Comparison of ENCODE assay signal across 5 mouse cellular contexts in genomic region chr1:49572101-49572500, GRCm38 (mm10).
DNase-seq lines count a peak whose midpoint lies in the region; TF ChIP-seq lines count a peak whose summit lies in the region.
"Not testable (repeated sequence)": the region's sequence is repeated elsewhere in the genome, so short reads cannot be mapped to it uniquely, and the experiment has no call there.

No protein-coding gene starts in this region.

- TF ChIP-seq CTCF in liver, adult 2 months (IDR thresholded peaks at IDR 0.05; ENCODE audit: low read depth, low read length): not testable (repeated sequence)

- not testable (repeated sequence) for H3K4me3 ChIP-seq in liver, adult 2 months (ENCODE audit: insufficient read depth, low read depth, low read length)

- H3K27ac ChIP-seq in liver, adult 2 months (replicated peaks; ENCODE audit: insufficient read depth, low read depth, low read length): not testable (repeated sequence)

- not testable (repeated sequence) for H3K27me3 ChIP-seq in liver, adult 2 months (ENCODE audit: control insufficient read depth, insufficient read depth, low read length)

- H3K79me2 ChIP-seq in liver, adult 2 months (ENCODE audit: control insufficient read depth, insufficient read depth, low read length): not testable (repeated sequence)

- peak; percentile 9 for DNase-seq in Muller cell, postnatal 12 days (ENCODE audit: inconsistent ontology term)
- DNase-seq in brain, adult 2 months (ENCODE audit: low read depth, low spot score): peak; percentile 4
- peak; percentile 25 for DNase-seq in cerebellum, adult 9-10 months
- DNase-seq in cerebellum, adult 9-11 months: peak; percentile 6
- DNase-seq in liver, adult 2 months (ENCODE audit: extremely low read depth, low read depth, low spot score): peak; percentile 58

- H3K9ac ChIP-seq in liver, adult 2 months (ENCODE audit: low read depth, low read length): not testable (repeated sequence)

- not testable (repeated sequence) for H3K36me3 ChIP-seq in liver, adult 2 months (ENCODE audit: control insufficient read depth, insufficient read depth, low read length)

- TF ChIP-seq POLR2A in liver, adult 2 months (IDR thresholded peaks at IDR 0.05; ENCODE audit: extremely low read depth, insufficient read depth, low read length): not testable (repeated sequence)

- not testable (repeated sequence) for H3K4me1 ChIP-seq in liver, adult 2 months (ENCODE audit: control insufficient read depth, insufficient read depth, low read length)

Comparison
In these comparisons a context has a peak if more than half of its experiments do, and no peak if none do; other contexts are left out.
1. DNase-seq: peak in every context shown above with its lines; median percentile 58 in liver, adult 2 months; 25 in cerebellum, adult 9-10 months; 9 in Muller cell, postnatal 12 days; 6 in cerebellum, adult 9-11 months; 4 in brain, adult 2 months.